Mouse (Mus musculus): ENCODE results near the gene Kmt2d. TPM values are rescaled to one million over a fixed set of nuclear protein-coding genes. Genes with fewer than 3 reads are reported as not detected.

Kmt2d gene
- total RNA-seq, 2 experiments from 2014 or later = 65.6 to 67.2 TPM

GRCm38 (mm10) chr15:98797835-98798492 lies 73.0 kb downstream of the Kmt2d start:
- no peak for DNase-seq

GRCm38 (mm10) chr15:98796803-98797595 lies 74.0 kb downstream of the Kmt2d start:
- peak; percentile 63 for DNase-seq

GRCm38 (mm10) chr15:98793141-98793698 lies 77.8 kb downstream of the Kmt2d start:
- DNase-seq = no peak

- no peak for DNase-seq
Measured at GRCm38 (mm10) chr15:98792233-98793020, 78.6 kb downstream of the Kmt2d start.

- DNase-seq = no peak
Measured at GRCm38 (mm10) chr15:98791771-98792170, 79.2 kb downstream of the Kmt2d start.

- no peak for DNase-seq
Measured at GRCm38 (mm10) chr15:98791221-98791620, 79.8 kb downstream of the Kmt2d start.

- DNase-seq = no peak
Measured at GRCm38 (mm10) chr15:98790761-98791160, 80.2 kb downstream of the Kmt2d start.

- DNase-seq = peak; percentile 76
Measured at GRCm38 (mm10) chr15:98789661-98790535, 81.1 kb downstream of the Kmt2d start, which contains the start of gene Wnt1. Gene Wnt1, plus strand, starts transcription at chr15:98789857.

- no peak for DNase-seq
Measured at GRCm38 (mm10) chr15:98788972-98789660, 81.9 kb downstream of the Kmt2d start.

- DNase-seq = no peak
Measured at GRCm38 (mm10) chr15:98787930-98788329, 83.1 kb downstream of the Kmt2d start.

- no peak for DNase-seq
Measured at GRCm38 (mm10) chr15:98785744-98786143, 85.3 kb downstream of the Kmt2d start.

Other genes starting within 250 kb of the Kmt2d start
- 10 to 100 TPM; 15.5 to 15.8 TPM for gene Cacnb3, start 240.4 kb downstream of the Kmt2d start, total RNA-seq (2021)
- 10 to 100 TPM; 57.6 to 59.6 TPM for gene Ddx23, start 208.3 kb downstream of the Kmt2d start, total RNA-seq (2021)
- 1 to 10 TPM; 1.5 TPM for gene Rnd1, start 193.7 kb downstream of the Kmt2d start, total RNA-seq (2021)
- gene Ccdc65, start 163.0 kb downstream of the Kmt2d start, total RNA-seq (2021) = under 1 TPM; 0.38 to 0.55 TPM
- 10 to 100 TPM; 11.0 to 12.8 TPM for gene Fkbp11, start 143.0 kb downstream of the Kmt2d start, total RNA-seq (2021)
- gene Arf3, start 108.0 kb downstream of the Kmt2d start, total RNA-seq (2021) = 10 to 100 TPM; 40.9 to 43.7 TPM
- gene Wnt10b, start 93.1 kb downstream of the Kmt2d start, total RNA-seq (2021) = under 1 TPM; 0.36 to 0.50 TPM
- not detected for gene Wnt1, start 81.3 kb downstream of the Kmt2d start, total RNA-seq (2021)
- 1 to 10 TPM in 1 of 2 experiments, under 1 TPM in 1; 0.93 to 1.2 TPM for gene Ddn, start 61.7 kb downstream of the Kmt2d start, total RNA-seq (2021)
- gene Prkag1, start 39.7 kb downstream of the Kmt2d start, total RNA-seq (2021) = 10 to 100 TPM; 88.9 to 89.3 TPM
- gene Rhebl1, start 23.3 kb upstream of the Kmt2d start, total RNA-seq (2021) = 1 to 10 TPM; 2.0 TPM
- gene Dhh, start 27.3 kb upstream of the Kmt2d start, total RNA-seq (2021) = 1 to 10 TPM; 2.7 to 3.5 TPM
- gene Lmbr1l, start 47.0 kb upstream of the Kmt2d start, total RNA-seq (2021) = 10 to 100 TPM; 14.1 to 15.9 TPM
- gene Tuba1b, start 63.4 kb upstream of the Kmt2d start, total RNA-seq (2021) = 100 to 1,000 TPM; 873 to 889 TPM
- gene Gm49450, start 82.3 kb upstream of the Kmt2d start, total RNA-seq (2021) = not detected
- 100 to 1,000 TPM; 435 TPM for gene Tuba1a, start 82.5 kb upstream of the Kmt2d start, total RNA-seq (2021)
- gene Tuba1c, start 158.7 kb upstream of the Kmt2d start, total RNA-seq (2021) = 100 to 1,000 TPM; 200 to 203 TPM
- 1 to 10 TPM in 1 of 2 experiments, under 1 TPM in 1; 0.60 to 1.3 TPM for gene Prph, start 184.0 kb upstream of the Kmt2d start, total RNA-seq (2021)
- 10 to 100 TPM; 17.8 to 18.7 TPM for gene Troap, start 203.4 kb upstream of the Kmt2d start, total RNA-seq (2021)
- gene C1ql4, start 216.6 kb upstream of the Kmt2d start, total RNA-seq (2021) = under 1 TPM in 1 of 2 experiments, not detected in 1; 0.19 TPM
- gene Dnajc22, start 222.0 kb upstream of the Kmt2d start, total RNA-seq (2021) = 1 to 10 TPM in 1 of 2 experiments, under 1 TPM in 1; 0.79 to 1.2 TPM